Mouse (Mus musculus): ENCODE data around the gene Ube2g2. TPM values are rescaled to one million over a fixed set of nuclear protein-coding genes. Genes with fewer than 3 reads are reported as not detected.

Ube2g2 gene
- polyA plus RNA-seq, 1 experiment from 2014 or later: 40.4 TPM

- no peaks in the 10 kb centered on the region for H3K27me3 ChIP-seq (ENCODE audit: insufficient read depth, low read length)
- ATAC-seq: no peak
- H3K9me3 ChIP-seq (ENCODE audit: low read length): no peaks in the 10 kb centered on the region
- TF ChIP-seq EP300 (IDR thresholded peaks at IDR 0.05; ENCODE audit: low read depth) (no peak), CTCF (IDR thresholded peaks at IDR 0.05; ENCODE audit: low read depth) (no peak)
- 70% methylated on average over 8 of the region's 8 CpGs for WGBS (ENCODE audit: insufficient replicate concordance)
- H3K27ac ChIP-seq (ENCODE audit: low read depth): peak overlapping the region; percentile 67
- no peak overlapping the region for H3K4me2 ChIP-seq (ENCODE audit: low read depth, low read length)
- H3K4me1 ChIP-seq (ENCODE audit: insufficient read depth): peaks cover 48% of the 10 kb centered on the region
- DNase-seq: no peak
- H3K4me3 ChIP-seq (ENCODE audit: low read depth, low read length): no peak overlapping the region
- H3K36me3 ChIP-seq (replicated peaks; ENCODE audit: insufficient read depth, low read length): peaks cover 53% of the 10 kb centered on the region
- H3K9ac ChIP-seq (replicated peaks): no peak overlapping the region
These were observed 32.3 kb upstream of the Ube2g2 start for GRCm38 (mm10) chr10:77589749-77590148.

GRCm38 (mm10) chr10:77590812-77591211 lies 31.3 kb upstream of the Ube2g2 start:
- DNase-seq: peak; percentile 83
- H3K4me1 ChIP-seq (ENCODE audit: insufficient read depth): peaks cover 45% of the 10 kb centered on the region

GRCm38 (mm10) chr10:77591546-77591945 lies 30.5 kb upstream of the Ube2g2 start:
- no peak for TF ChIP-seq CTCF (IDR thresholded peaks at IDR 0.05; ENCODE audit: low read depth)
- TF ChIP-seq EP300 (IDR thresholded peaks at IDR 0.05; ENCODE audit: low read depth): no peak
- Histone ChIP-seq H3K9me3 (ENCODE audit: low read length) (no peaks in the 10 kb centered on the region), H3K4me2 (ENCODE audit: low read depth, low read length) (no peak overlapping the region), H3K4me3 (ENCODE audit: low read depth, low read length) (no peak overlapping the region), H3K27me3 (ENCODE audit: insufficient read depth, low read length) (no peaks in the 10 kb centered on the region), H3K9ac (replicated peaks) (no peak overlapping the region), H3K4me1 (ENCODE audit: insufficient read depth) (peaks cover 39% of the 10 kb centered on the region), H3K36me3 (replicated peaks; ENCODE audit: insufficient read depth, low read length) (peaks cover 71% of the 10 kb centered on the region), H3K27ac (ENCODE audit: low read depth) (no peak overlapping the region)
- ATAC-seq (no peak), DNase-seq (no peak)
- 83% methylated on average over 6 of the region's 6 CpGs for WGBS (ENCODE audit: insufficient replicate concordance)

More at GRCm38 (mm10) chr10:77590812-77591211, 31.3 kb upstream of the Ube2g2 start:
- Histone ChIP-seq H3K9me3 (ENCODE audit: low read length) (no peaks in the 10 kb centered on the region), H3K9ac (replicated peaks) (no peak overlapping the region), H3K27ac (ENCODE audit: low read depth) (peak overlapping the region; percentile 67; the same call in 1 of the 2 replicates), H3K4me2 (ENCODE audit: low read depth, low read length) (no peak overlapping the region), H3K4me3 (ENCODE audit: low read depth, low read length) (no peak overlapping the region), H3K36me3 (replicated peaks; ENCODE audit: insufficient read depth, low read length) (peaks cover 63% of the 10 kb centered on the region), H3K27me3 (ENCODE audit: insufficient read depth, low read length) (no peaks in the 10 kb centered on the region)
- ATAC-seq: peak; percentile 85
- 35% methylated on average over 6 of the region's 6 CpGs for WGBS (ENCODE audit: insufficient replicate concordance)
- TF ChIP-seq CTCF (IDR thresholded peaks at IDR 0.05; ENCODE audit: low read depth) (peak; percentile 99), EP300 (IDR thresholded peaks at IDR 0.05; ENCODE audit: low read depth) (no peak)

GRCm38 (mm10) chr10:77596060-77596459 lies 26.0 kb upstream of the Ube2g2 start:
- WGBS (ENCODE audit: insufficient replicate concordance): 82% methylated on average over 2 of the region's 2 CpGs
- TF ChIP-seq CTCF (IDR thresholded peaks at IDR 0.05; ENCODE audit: low read depth) (no peak), EP300 (IDR thresholded peaks at IDR 0.05; ENCODE audit: low read depth) (no peak)
- H3K27ac ChIP-seq (ENCODE audit: low read depth): no peak overlapping the region
- H3K4me2 ChIP-seq (ENCODE audit: low read depth, low read length): no peak overlapping the region
- no peaks in the 10 kb centered on the region for H3K9me3 ChIP-seq (ENCODE audit: low read length)
- H3K36me3 ChIP-seq (replicated peaks; ENCODE audit: insufficient read depth, low read length): peaks cover 74% of the 10 kb centered on the region
- H3K9ac ChIP-seq (replicated peaks): no peak overlapping the region
- no peak overlapping the region for H3K4me3 ChIP-seq (ENCODE audit: low read depth, low read length)
- ATAC-seq (no peak), DNase-seq (no peak)
- no peaks in the 10 kb centered on the region for H3K27me3 ChIP-seq (ENCODE audit: insufficient read depth, low read length)
- H3K4me1 ChIP-seq (ENCODE audit: insufficient read depth): no peaks in the 10 kb centered on the region

- WGBS (ENCODE audit: insufficient replicate concordance): 67% methylated on average over 4 of the region's 4 CpGs
- ATAC-seq: no peak
These were observed 19.1 kb upstream of the Ube2g2 start for GRCm38 (mm10) chr10:77603021-77603420.

GRCm38 (mm10) chr10:77604111-77604510 lies 18.0 kb upstream of the Ube2g2 start:
- peaks cover 24% of the 10 kb centered on the region for H3K4me1 ChIP-seq (ENCODE audit: insufficient read depth)
- H3K4me3 ChIP-seq (ENCODE audit: low read depth, low read length): no peak overlapping the region
- no peak overlapping the region for H3K27ac ChIP-seq (ENCODE audit: low read depth)
- no peak overlapping the region for H3K9ac ChIP-seq (replicated peaks)
- no peaks in the 10 kb centered on the region; the same call in 1 of the 2 replicates for H3K36me3 ChIP-seq (replicated peaks; ENCODE audit: insufficient read depth, low read length)
- no peaks in the 10 kb centered on the region for H3K27me3 ChIP-seq (ENCODE audit: insufficient read depth, low read length)
- TF ChIP-seq CTCF (IDR thresholded peaks at IDR 0.05; ENCODE audit: low read depth): peak; percentile 62
- no peak for TF ChIP-seq EP300 (IDR thresholded peaks at IDR 0.05; ENCODE audit: low read depth)
- H3K4me2 ChIP-seq (ENCODE audit: low read depth, low read length): no peak overlapping the region
- WGBS (ENCODE audit: insufficient replicate concordance): 93% methylated on average over 6 of the region's 6 CpGs
- DNase-seq: no peak
- no peaks in the 10 kb centered on the region for H3K9me3 ChIP-seq (ENCODE audit: low read length)
- ATAC-seq: no peak

More at GRCm38 (mm10) chr10:77603021-77603420, 19.1 kb upstream of the Ube2g2 start:
- no peaks in the 10 kb centered on the region for H3K9me3 ChIP-seq (ENCODE audit: low read length)
- no peak overlapping the region for H3K4me2 ChIP-seq (ENCODE audit: low read depth, low read length)
- H3K9ac ChIP-seq (replicated peaks): no peak overlapping the region
- peaks cover 20% of the 10 kb centered on the region for H3K4me1 ChIP-seq (ENCODE audit: insufficient read depth)
- DNase-seq: no peak
- H3K27ac ChIP-seq (ENCODE audit: low read depth): no peak overlapping the region
- TF ChIP-seq CTCF (IDR thresholded peaks at IDR 0.05; ENCODE audit: low read depth) (no peak), EP300 (IDR thresholded peaks at IDR 0.05; ENCODE audit: low read depth) (no peak)
- no peaks in the 10 kb centered on the region for H3K27me3 ChIP-seq (ENCODE audit: insufficient read depth, low read length)
- H3K36me3 ChIP-seq (replicated peaks; ENCODE audit: insufficient read depth, low read length): peaks cover 10% of the 10 kb centered on the region
- no peak overlapping the region for H3K4me3 ChIP-seq (ENCODE audit: low read depth, low read length)
